9 mouse cellular contexts compared by ENCODE assay signal in the genomic region with DNA sequence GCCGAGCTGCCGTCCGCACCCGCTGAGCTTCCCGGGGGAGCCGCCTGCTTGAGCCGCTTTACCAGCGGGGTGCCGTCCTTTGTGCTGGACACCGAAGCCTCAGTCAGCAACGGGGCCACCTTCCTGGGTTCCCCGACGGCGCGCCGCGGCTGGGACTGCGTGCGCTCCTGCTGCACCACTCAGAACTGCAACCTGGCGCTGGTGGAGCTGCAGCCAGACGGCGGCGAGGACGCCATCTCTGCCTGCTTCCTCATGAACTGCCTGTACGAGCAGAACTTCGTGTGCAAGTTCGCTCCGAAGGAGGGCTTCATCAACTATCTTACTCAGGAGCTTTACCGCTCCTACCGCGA. TPM values are rescaled to one million over a fixed set of nuclear protein-coding genes. Genes with fewer than 3 reads are reported as not detected.
A peak's percentile ranks its signal among the peaks of the same experiment; 100 is the strongest.
DNase-seq lines count a peak whose midpoint lies in the region; ATAC-seq lines count a peak whose summit lies in the region.
"Had no signal": no experiment of that assay in that cellular context is flagged by ENCODE, and none has a peak within 500 bp of the region (broad histone marks: within the 10 kb centered on the region; RNA-seq: fewer than 3 reads in every experiment).

No protein-coding gene starts in this region.

- no peaks in the 10 kb centered on the region for H3K9me3 ChIP-seq in kidney, embryonic 15.5 days (replicated peaks)
- no peaks in the 10 kb centered on the region for H3K9me3 ChIP-seq in forebrain, embryonic 11.5 days (ENCODE audit: control insufficient read depth, low read length)
- no peaks in the 10 kb centered on the region for H3K9me3 ChIP-seq in liver, embryonic 11.5 days (ENCODE audit: control insufficient read depth, low read length)
- no peaks in the 10 kb centered on the region for H3K9me3 ChIP-seq in stomach, embryonic 14.5 days (ENCODE audit: control insufficient read depth, low read depth, low read length)

- intact Hi-C loops in left cerebral cortex, postnatal 4 days (cut with DNase I) = no loop called here

- peak overlapping the region; percentile 63 for H3K4me3 ChIP-seq in kidney, embryonic 15.5 days (replicated peaks)
- H3K4me3 ChIP-seq in forebrain, embryonic 11.5 days (ENCODE audit: low read depth, low read length) = peak overlapping the region; percentile 30
- H3K4me3 ChIP-seq in liver, embryonic 11.5 days (ENCODE audit: low read depth, low read length) = peak overlapping the region; percentile 54
- peak overlapping the region; percentile 49 for H3K4me3 ChIP-seq in stomach, embryonic 14.5 days (ENCODE audit: low read depth, low read length)

- peak overlapping the region; percentile 48 for H3K9ac ChIP-seq in kidney, embryonic 15.5 days
- no peak overlapping the region for H3K9ac ChIP-seq in forebrain, embryonic 11.5 days (ENCODE audit: low read length)
- H3K9ac ChIP-seq in liver, embryonic 11.5 days (ENCODE audit: low read depth, low read length) = no peak overlapping the region
- peak overlapping the region; percentile 59 for H3K9ac ChIP-seq in stomach, embryonic 14.5 days (replicated peaks; ENCODE audit: low read depth, low read length)

- peak overlapping the region; percentile 93 for H3K4me2 ChIP-seq in kidney, embryonic 15.5 days
- H3K4me2 ChIP-seq in forebrain, embryonic 11.5 days (ENCODE audit: low read depth, low read length, severe bottlenecking) = peak overlapping the region; percentile 42
- peak overlapping the region; percentile 83 for H3K4me2 ChIP-seq in liver, embryonic 11.5 days
- peak overlapping the region; percentile 44 for H3K4me2 ChIP-seq in stomach, embryonic 14.5 days (replicated peaks; ENCODE audit: low read depth, low read length)

- peaks cover 26% of the 10 kb centered on the region for H3K4me1 ChIP-seq in kidney, embryonic 15.5 days
- H3K4me1 ChIP-seq in forebrain, embryonic 11.5 days (replicated peaks; ENCODE audit: control insufficient read depth, insufficient read depth, low read length) = peaks cover 10% of the 10 kb centered on the region
- H3K4me1 ChIP-seq in liver, embryonic 11.5 days (replicated peaks; ENCODE audit: control insufficient read depth, insufficient read depth, low read length) = peaks cover 10% of the 10 kb centered on the region
- H3K4me1 ChIP-seq in stomach, embryonic 14.5 days (ENCODE audit: control insufficient read depth, insufficient read depth, low read length) = 0 out of 2 replicates have a peak, but pooled peaks cover 3% of the 10 kb centered on the region

- 2% methylated on average over 31 of the region's 31 CpGs for WGBS in kidney, embryonic 15.5 days
- WGBS in forebrain, embryonic 11.5 days = 2% methylated on average over 31 of the region's 31 CpGs
- WGBS in liver, embryonic 11.5 days = 5% methylated on average over 31 of the region's 31 CpGs
- WGBS in stomach, embryonic 14.5 days = 3% methylated on average over 27 of the region's 31 CpGs

- peak; percentile 17; the same call in 1 of the 2 replicates for ATAC-seq in kidney, embryonic 15.5 days (replicated peaks; ENCODE audit: low FRiP score)
- ATAC-seq in forebrain, embryonic 11.5 days (replicated peaks; ENCODE audit: low FRiP score) = no peak
- no peak for ATAC-seq in liver, embryonic 11.5 days (replicated peaks; ENCODE audit: low FRiP score)
- no peak for ATAC-seq in stomach, embryonic 14.5 days (ENCODE audit: insufficient number of reproducible peaks, insufficient read depth, low FRiP score, low read depth)

- peak overlapping the region; percentile 82 for H3K27ac ChIP-seq in kidney, embryonic 15.5 days
- no peak overlapping the region for H3K27ac ChIP-seq in forebrain, embryonic 11.5 days (ENCODE audit: low read depth, low read length)
- H3K27ac ChIP-seq in liver, embryonic 11.5 days (ENCODE audit: low read depth, low read length) = no peak overlapping the region
- H3K27ac ChIP-seq in stomach, embryonic 14.5 days (ENCODE audit: low read length) = peak overlapping the region; percentile 72

- H3K27me3 ChIP-seq in kidney, embryonic 15.5 days = peaks cover 50% of the 10 kb centered on the region
- H3K27me3 ChIP-seq in forebrain, embryonic 11.5 days (ENCODE audit: control insufficient read depth, insufficient read depth, low read length) = peaks cover 41% of the 10 kb centered on the region
- H3K27me3 ChIP-seq in liver, embryonic 11.5 days (replicated peaks; ENCODE audit: control insufficient read depth, insufficient read depth, low read length) = peaks cover 51% of the 10 kb centered on the region
- peaks cover 23% of the 10 kb centered on the region for H3K27me3 ChIP-seq in stomach, embryonic 14.5 days (ENCODE audit: control insufficient read depth, insufficient read depth, low read length)

- no peaks in the 10 kb centered on the region for H3K36me3 ChIP-seq in kidney, embryonic 15.5 days
- no peaks in the 10 kb centered on the region for H3K36me3 ChIP-seq in forebrain, embryonic 11.5 days (ENCODE audit: control insufficient read depth, insufficient read depth, low read length)
- no peaks in the 10 kb centered on the region for H3K36me3 ChIP-seq in liver, embryonic 11.5 days (ENCODE audit: control insufficient read depth, insufficient read depth, low read length)
- no peaks in the 10 kb centered on the region for H3K36me3 ChIP-seq in stomach, embryonic 14.5 days (ENCODE audit: control insufficient read depth, insufficient read depth, low read length)

- DNase-seq in kidney, postnatal 10 days = no peak
- peak; percentile 71 for DNase-seq in R1 (ENCODE audit: low read depth, low spot score)
- peak; percentile 64 for DNase-seq in forebrain, embryonic 11.5 days (ENCODE audit: low spot score)
- DNase-seq in liver, embryonic 11.5 days (ENCODE audit: low spot score) = peak; percentile 45
- no peak for DNase-seq in c-Kit-positive CD71-positive TER-119-positive erythroid progenitor cells, embryonic 14.5 days (ENCODE audit: low spot score)
- DNase-seq in left cerebral cortex, postnatal 4 days = no peak

RNA-seq across cellular contexts. Expression of a gene that starts 0.7 kb away (rescaled TPM):
- polyA plus RNA-seq in kidney, embryonic 15.5 days (2015; fragmentation: Nextera tagmentation; extraction: Ambion mirVana) = 34.3 and 34.7 TPM in 2 replicates
- 2.2 and 2.8 TPM in 2 replicates for polyA plus RNA-seq in forebrain, embryonic 11.5 days (2014; fragmentation: Nextera tagmentation; extraction: Ambion mirVana)
- 2.3 and 2.5 TPM in 2 replicates for polyA plus RNA-seq in liver, embryonic 11.5 days (2014; fragmentation: Nextera tagmentation; extraction: Ambion mirVana)
- polyA plus RNA-seq in stomach, embryonic 14.5 days (2014; fragmentation: Nextera tagmentation; extraction: Ambion mirVana) = 51.9 and 55.9 TPM in 2 replicates
- total RNA-seq in left cerebral cortex, postnatal 4 days (2021) = under 1 TPM; 0.26 to 0.83 TPM
- total RNA-seq: neutrophil, adult 5-6 weeks had no signal

RNA-seq across cellular contexts. Expression of a gene that starts 8.1 kb away (rescaled TPM):
- 0.68 and 0.80 TPM in 2 replicates for polyA plus RNA-seq in kidney, embryonic 15.5 days (2015; fragmentation: Nextera tagmentation; extraction: Ambion mirVana)
- not detected in 2 replicates for polyA plus RNA-seq in forebrain, embryonic 11.5 days (2014; fragmentation: Nextera tagmentation; extraction: Ambion mirVana)
- not detected in 2 replicates for polyA plus RNA-seq in liver, embryonic 11.5 days (2014; fragmentation: Nextera tagmentation; extraction: Ambion mirVana)
- polyA plus RNA-seq in stomach, embryonic 14.5 days (2014; fragmentation: Nextera tagmentation; extraction: Ambion mirVana) = 0.67 and 1.00 TPM in 2 replicates
- not detected for total RNA-seq in left cerebral cortex, postnatal 4 days (2021)
- total RNA-seq: neutrophil, adult 5-6 weeks had no signal

RNA-seq across cellular contexts. Expression of a gene that starts 29.3 kb away (rescaled TPM):
- polyA plus RNA-seq in kidney, embryonic 15.5 days (2015; fragmentation: Nextera tagmentation; extraction: Ambion mirVana) = 18.6 and 21.9 TPM in 2 replicates
- 26.6 and 27.1 TPM in 2 replicates for polyA plus RNA-seq in forebrain, embryonic 11.5 days (2014; fragmentation: Nextera tagmentation; extraction: Ambion mirVana)
- 16.9 and 18.1 TPM in 2 replicates for polyA plus RNA-seq in liver, embryonic 11.5 days (2014; fragmentation: Nextera tagmentation; extraction: Ambion mirVana)
- 18.3 and 19.1 TPM in 2 replicates for polyA plus RNA-seq in stomach, embryonic 14.5 days (2014; fragmentation: Nextera tagmentation; extraction: Ambion mirVana)
- 10 to 100 TPM; 25.0 to 25.1 TPM for total RNA-seq in left cerebral cortex, postnatal 4 days (2021)

RNA-seq across cellular contexts. Expression of a gene that starts 29.4 kb away (rescaled TPM):
- 51.8 and 55.4 TPM in 2 replicates for polyA plus RNA-seq in kidney, embryonic 15.5 days (2015; fragmentation: Nextera tagmentation; extraction: Ambion mirVana)
- 41.7 and 53.2 TPM in 2 replicates for polyA plus RNA-seq in forebrain, embryonic 11.5 days (2014; fragmentation: Nextera tagmentation; extraction: Ambion mirVana)
- 47.2 and 48.5 TPM in 2 replicates for polyA plus RNA-seq in liver, embryonic 11.5 days (2014; fragmentation: Nextera tagmentation; extraction: Ambion mirVana)
- polyA plus RNA-seq in stomach, embryonic 14.5 days (2014; fragmentation: Nextera tagmentation; extraction: Ambion mirVana) = 44.3 and 44.4 TPM in 2 replicates
- 10 to 100 TPM; 51.3 to 52.0 TPM for total RNA-seq in left cerebral cortex, postnatal 4 days (2021)

RNA-seq across cellular contexts. Expression of a gene that starts 33.2 kb away (rescaled TPM):
- polyA plus RNA-seq in kidney, embryonic 15.5 days (2015; fragmentation: Nextera tagmentation; extraction: Ambion mirVana) = 0.72 and 1.1 TPM in 2 replicates
- 0.83 and 0.90 TPM in 2 replicates for polyA plus RNA-seq in forebrain, embryonic 11.5 days (2014; fragmentation: Nextera tagmentation; extraction: Ambion mirVana)
- polyA plus RNA-seq in liver, embryonic 11.5 days (2014; fragmentation: Nextera tagmentation; extraction: Ambion mirVana) = 0.38 TPM in 1 of 2 replicates, not detected in the other
- polyA plus RNA-seq in stomach, embryonic 14.5 days (2014; fragmentation: Nextera tagmentation; extraction: Ambion mirVana) = 6.0 and 8.6 TPM in 2 replicates
- total RNA-seq in left cerebral cortex, postnatal 4 days (2021) = 10 to 100 TPM; 20.4 to 23.9 TPM

Comparison
In these comparisons a context has a peak if more than half of its experiments do, and no peak if none do; other contexts are left out.
1. H3K27ac ChIP-seq: peak in kidney, embryonic 15.5 days (single experiment) and stomach, embryonic 14.5 days (single experiment); none in forebrain, embryonic 11.5 days (single experiment) and liver, embryonic 11.5 days (single experiment).
2. H3K4me2 ChIP-seq: peak in every context shown above with its lines; median percentile 93 in kidney, embryonic 15.5 days; 83 in liver, embryonic 11.5 days; 44 in stomach, embryonic 14.5 days; 42 in forebrain, embryonic 11.5 days.
3. H3K9ac ChIP-seq: peak in kidney, embryonic 15.5 days (single experiment) and stomach, embryonic 14.5 days (single experiment); none in forebrain, embryonic 11.5 days (single experiment) and liver, embryonic 11.5 days (single experiment).
4. DNase-seq: peak in R1 (single experiment), forebrain, embryonic 11.5 days (single experiment) and liver, embryonic 11.5 days (single experiment); none in kidney, postnatal 10 days (single experiment), c-Kit-positive CD71-positive TER-119-positive erythroid progenitor cells, embryonic 14.5 days (single experiment) and left cerebral cortex, postnatal 4 days (single experiment).
5. Peak in every context shown above with its lines, with median percentiles within 50 percentile points of each other: H3K4me3 ChIP-seq.